Mouse (Mus musculus) heart, embryonic 10.5 days (tissue): ENCODE measurements around the gene Itih2. TPM values are rescaled to one million over a fixed set of nuclear protein-coding genes. Genes with fewer than 3 reads are reported as not detected.

ENCODE experiments used
- DNase-seq: peaks from one replicate; pipeline ENCODE4 v3.0.0-alpha.2; 2017; ENCODE audit warnings: low spot score
- H3K27ac ChIP-seq: fragments of 300-500 bp; sonication (generic); 2 replicates; pipeline ENCODE4 v1.5.1; 2016; ENCODE audit warnings: mild to moderate bottlenecking
- H3K27me3 ChIP-seq: fragments of 300-500 bp; sonication (generic); 2 replicates; pipeline ENCODE4 v1.6.1; 2016; ENCODE audit warnings: mild to moderate bottlenecking; ENCODE audit not compliant: poor library complexity, insufficient read depth, severe bottlenecking
- H3K36me3 ChIP-seq: fragments of 300-500 bp; sonication (generic); 2 replicates; pipeline ENCODE4 v1.6.1; 2016; ENCODE audit warnings: mild to moderate bottlenecking, moderate library complexity
- H3K4me1 ChIP-seq: fragments of 300-500 bp; sonication (generic); 2 replicates; pipeline ENCODE4 v1.6.1; 2016; ENCODE audit warnings: mild to moderate bottlenecking
- H3K4me3 ChIP-seq: fragments of 300-500 bp; sonication (generic); 2 replicates; pipeline ENCODE4 v1.5.1; 2016; ENCODE audit warnings: mild to moderate bottlenecking, moderate library complexity
- H3K9me3 ChIP-seq: fragments of 300-500 bp; sonication (generic); 2 replicates; pipeline ENCODE4 v1.6.1; 2016; ENCODE audit warnings: mild to moderate bottlenecking, moderate library complexity
- WGBS: fragments of 180-500 bp; shearing (Covaris S2); methylation state at CpG from one replicate; pipeline ENCODE4 v1.1.7; 2016; 5-methylcytosine and 5-hydroxymethylcytosine counted together
- polyA plus RNA-seq: library from polyadenylated mRNA; unstranded; fragments of >200 nt; fragmentation: Nextera tagmentation; extraction: Ambion mirVana; gene quantifications from 2 replicates; pipeline ENCODE4 v1.2.1, GENCODE M21; 2016

Itih2 gene
- polyA plus RNA-seq, 1 experiment from 2014 or later = 57.3 TPM

DNA sequence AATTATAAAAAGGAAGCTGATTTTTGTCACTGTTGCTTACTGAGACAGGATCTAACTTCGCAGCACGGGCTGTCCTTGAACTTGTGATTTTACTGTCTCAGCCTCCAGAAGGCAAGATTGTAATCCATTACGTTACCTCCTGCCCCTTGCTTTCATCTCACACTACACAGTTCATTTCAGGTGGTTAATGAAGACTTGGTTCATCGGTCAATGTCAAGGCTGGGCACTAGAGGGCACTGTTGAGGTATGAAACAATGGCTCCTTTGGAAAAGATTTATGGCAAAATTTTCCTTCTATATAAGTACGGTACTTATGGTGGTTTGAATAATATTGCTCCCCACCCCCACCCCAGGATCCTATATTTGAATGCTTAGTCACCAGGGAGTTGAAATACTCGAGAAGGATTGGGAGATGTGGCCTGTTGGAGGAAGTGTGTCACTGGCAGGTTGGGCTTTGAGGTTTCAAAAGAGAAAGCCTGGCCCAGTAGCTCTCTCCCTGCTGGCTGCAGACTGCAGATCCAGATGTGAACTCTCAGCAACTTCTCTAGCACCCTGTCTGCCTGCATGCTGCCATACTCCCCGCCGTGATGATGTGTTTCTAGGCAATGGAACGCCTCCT, 32.5 kb downstream of the Itih2 start:
- H3K36me3 ChIP-seq = no peaks in the 10 kb centered on the region
- H3K27ac ChIP-seq = no peak overlapping the region
- H3K4me3 ChIP-seq = no peak overlapping the region
- H3K9me3 ChIP-seq = no peaks in the 10 kb centered on the region
- H3K27me3 ChIP-seq = no peaks in the 10 kb centered on the region
- H3K4me1 ChIP-seq = peaks cover 3% of the 10 kb centered on the region; the same call in 1 of the 2 replicates
- DNase-seq = no peak
- WGBS = 38% methylated on average over 9 of the region's 9 CpGs

DNA sequence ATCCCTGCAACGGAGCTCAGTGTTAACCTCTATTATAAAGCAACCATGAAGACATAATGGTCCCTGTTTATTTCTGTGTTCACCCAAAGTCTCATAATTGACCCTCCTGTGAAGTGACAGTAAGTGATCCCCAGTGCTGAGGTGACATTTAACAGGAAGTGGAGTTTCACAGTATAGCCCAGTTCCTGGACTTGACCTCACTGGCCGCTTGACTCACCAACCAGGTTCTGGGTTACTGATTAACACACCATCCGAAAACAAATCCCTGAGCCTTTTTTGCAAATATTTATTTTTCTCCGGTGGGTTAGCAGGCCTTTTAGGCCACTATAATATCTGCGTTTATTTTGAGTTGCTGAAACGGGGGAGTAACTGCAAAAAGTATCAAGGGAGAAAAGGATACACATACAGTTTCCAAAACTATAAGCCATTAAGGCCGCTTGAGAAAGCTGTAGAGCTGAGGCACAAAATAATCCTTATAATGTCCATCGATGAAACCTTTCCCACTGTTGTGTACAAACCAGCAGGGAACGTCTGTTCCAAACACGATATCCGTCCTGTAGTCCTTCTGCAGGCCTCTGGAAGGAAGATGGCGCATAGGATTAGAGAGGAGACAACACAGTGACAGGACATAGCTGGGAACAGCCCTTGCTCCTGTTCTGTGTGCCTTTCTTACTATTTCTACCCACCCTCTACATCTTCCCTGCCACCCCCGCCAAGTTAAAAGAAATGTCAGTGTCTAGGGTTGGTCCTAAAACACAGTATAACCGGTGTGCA, 36.7 kb downstream of the Itih2 start:
- DNase-seq = no peak
- H3K4me1 ChIP-seq = no peaks in the 10 kb centered on the region
- no peaks in the 10 kb centered on the region for H3K27me3 ChIP-seq
- no peak overlapping the region for H3K4me3 ChIP-seq
- H3K9me3 ChIP-seq = no peaks in the 10 kb centered on the region
- 88% methylated on average over 14 of the region's 14 CpGs for WGBS
- peaks cover 34% of the 10 kb centered on the region for H3K36me3 ChIP-seq
- H3K27ac ChIP-seq = no peak overlapping the region

DNA sequence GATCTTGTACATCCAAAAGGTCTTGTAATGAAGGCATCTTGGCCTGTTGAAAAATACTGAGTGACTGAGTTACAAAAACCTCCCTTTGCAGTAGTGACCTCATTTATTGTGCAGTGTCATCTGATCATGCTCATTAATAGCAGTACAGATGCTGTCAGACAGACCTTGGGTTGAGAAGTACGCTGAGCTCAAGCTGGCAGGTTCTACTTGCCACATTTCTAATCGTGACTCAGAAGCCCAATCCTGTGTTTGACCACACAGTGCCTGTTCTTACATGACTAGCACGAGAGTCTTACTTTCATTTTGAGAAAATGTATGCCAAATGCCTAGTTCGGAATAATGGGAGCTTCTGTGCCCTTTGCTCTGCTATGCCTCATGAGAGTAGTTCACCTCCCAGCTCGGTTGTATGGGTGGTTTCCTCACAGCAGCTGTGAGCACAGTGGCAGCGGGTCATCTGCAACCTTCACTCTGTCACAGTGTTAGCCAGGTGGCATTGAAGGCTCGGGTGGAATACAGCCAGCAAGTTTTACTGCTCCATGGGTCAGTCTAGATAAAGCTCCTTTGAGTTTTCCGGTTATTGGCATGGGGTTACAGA, 43.8 kb downstream of the Itih2 start:
- Histone ChIP-seq H3K27ac (no peak overlapping the region), H3K36me3 (peaks cover 78% of the 10 kb centered on the region), H3K27me3 (no peaks in the 10 kb centered on the region), H3K4me1 (peaks cover 10% of the 10 kb centered on the region; the same call in 1 of the 2 replicates), H3K4me3 (no peak overlapping the region), H3K9me3 (no peaks in the 10 kb centered on the region)
- 89% methylated on average over 8 of the region's 8 CpGs for WGBS
- DNase-seq = no peak

DNA sequence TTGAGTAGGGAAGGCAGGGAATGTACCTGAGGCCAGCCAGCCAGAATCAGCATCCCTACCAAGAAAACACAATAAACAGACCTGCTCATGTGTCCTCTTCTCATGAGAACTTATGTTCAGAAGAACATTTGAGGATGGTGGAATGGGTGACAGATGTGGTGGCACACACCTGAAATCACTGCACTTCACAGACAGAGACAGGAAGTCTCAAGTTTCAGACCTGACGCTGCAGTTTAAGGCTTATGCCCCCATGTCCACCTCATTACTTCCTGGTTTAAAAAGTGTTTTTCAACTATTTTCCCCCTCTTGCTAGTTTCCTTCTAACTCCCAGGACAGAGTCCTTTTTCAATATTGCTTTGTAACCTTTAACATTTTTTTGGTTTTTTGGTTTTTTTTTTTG, 48.5 kb downstream of the Itih2 start:
- H3K27ac ChIP-seq = no peak overlapping the region
- no peak overlapping the region for H3K4me3 ChIP-seq
- WGBS = 81% methylated on average over 1 of the region's 1 CpGs
- H3K36me3 ChIP-seq = peaks cover 40% of the 10 kb centered on the region
- H3K4me1 ChIP-seq = peaks cover 31% of the 10 kb centered on the region
- no peaks in the 10 kb centered on the region for H3K9me3 ChIP-seq
- DNase-seq = no peak
- no peaks in the 10 kb centered on the region for H3K27me3 ChIP-seq

DNA sequence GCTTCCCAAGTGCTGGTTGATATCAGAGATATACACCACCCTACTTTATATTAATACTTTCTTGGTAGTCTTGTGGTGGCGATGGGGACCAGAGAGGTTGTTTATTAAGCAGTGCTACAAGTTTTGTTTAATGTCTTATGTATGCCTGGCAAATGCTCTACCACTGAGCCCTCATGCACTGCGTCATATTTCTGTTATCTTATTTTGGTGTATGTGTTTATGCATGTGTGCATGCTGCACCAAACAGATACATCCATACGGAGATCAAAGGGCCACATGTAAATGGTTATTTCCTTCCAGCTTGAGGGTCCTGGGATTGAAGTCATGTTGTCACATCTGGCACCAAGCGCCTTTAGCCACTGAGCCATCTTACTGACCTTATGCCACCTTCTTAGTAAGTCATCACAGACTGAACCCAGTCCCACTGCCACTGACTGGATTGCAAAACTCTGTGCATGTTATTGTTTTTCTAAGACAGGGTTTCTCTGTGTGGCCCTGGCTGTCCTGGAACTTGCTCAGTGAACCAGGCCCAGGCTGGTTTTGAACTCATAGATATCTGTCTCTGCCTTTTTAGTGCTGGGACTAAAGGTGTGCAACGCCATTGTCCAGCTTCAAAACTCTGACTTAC, 49.6 kb downstream of the Itih2 start:
- no peaks in the 10 kb centered on the region for H3K27me3 ChIP-seq
- WGBS = 89% methylated on average over 5 of the region's 5 CpGs
- H3K27ac ChIP-seq = peak overlapping the region; percentile 99; the same call in 1 of the 2 replicates
- H3K4me3 ChIP-seq = peak overlapping the region; percentile 94
- H3K4me1 ChIP-seq = peaks cover 35% of the 10 kb centered on the region
- no peaks in the 10 kb centered on the region for H3K9me3 ChIP-seq
- H3K36me3 ChIP-seq = peaks cover 28% of the 10 kb centered on the region
- DNase-seq = no peak

DNA sequence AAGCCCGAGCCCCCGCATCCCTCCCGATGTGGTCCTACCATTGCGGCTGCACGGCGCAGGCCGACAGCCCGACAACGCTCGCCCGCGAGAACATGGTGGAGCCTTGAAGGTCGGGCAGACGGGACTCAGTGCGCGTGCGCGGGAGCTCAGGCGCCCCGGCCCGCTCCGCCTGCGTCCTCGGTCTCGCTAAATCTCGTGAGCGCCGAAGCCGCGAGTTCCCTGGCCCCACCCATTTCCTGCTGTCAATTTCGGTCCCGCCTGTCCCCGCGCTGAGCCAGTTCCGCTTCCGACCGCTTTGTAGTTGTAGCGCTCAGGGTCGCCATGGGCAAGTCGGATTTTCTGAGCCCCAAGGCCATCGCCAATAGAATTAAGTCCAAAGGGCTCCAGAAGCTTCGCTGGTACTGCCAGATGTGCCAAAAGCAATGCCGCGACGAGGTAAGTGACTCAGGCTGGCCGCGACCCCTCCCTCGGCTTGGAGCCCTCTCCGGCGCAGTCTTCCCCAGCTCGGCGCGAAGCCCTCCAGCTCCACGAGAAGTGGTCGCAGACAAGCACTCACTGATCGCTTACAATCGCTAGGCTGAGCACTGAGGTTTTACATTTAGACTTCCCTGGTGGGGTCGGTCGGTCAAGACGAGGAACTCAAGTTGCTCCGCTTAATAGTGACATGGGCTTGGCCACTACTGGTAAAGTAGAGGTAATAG, 50.7 kb downstream of the Itih2 start, which contains the start of the genes Atp5c1 and Kin:
TSS of gene Atp5c1 (minus strand) at position 201 of the 701 bp plus-strand sequence.
TSS of gene Kin (plus strand) at position 284 of the 701 bp plus-strand sequence.
- H3K27me3 ChIP-seq = no peaks in the 10 kb centered on the region
- under 1% methylated on average over 61 of the region's 61 CpGs for WGBS
- H3K4me1 ChIP-seq = peaks cover 39% of the 10 kb centered on the region
- peak within 1 kb of the TSS; percentile 99 for H3K27ac ChIP-seq
- DNase-seq = peak; percentile 98
- H3K9me3 ChIP-seq = no peaks in the 10 kb centered on the region
- H3K36me3 ChIP-seq = peaks cover 27% of the 10 kb centered on the region
- H3K4me3 ChIP-seq = peak within 1 kb of the TSS; percentile 94

DNA sequence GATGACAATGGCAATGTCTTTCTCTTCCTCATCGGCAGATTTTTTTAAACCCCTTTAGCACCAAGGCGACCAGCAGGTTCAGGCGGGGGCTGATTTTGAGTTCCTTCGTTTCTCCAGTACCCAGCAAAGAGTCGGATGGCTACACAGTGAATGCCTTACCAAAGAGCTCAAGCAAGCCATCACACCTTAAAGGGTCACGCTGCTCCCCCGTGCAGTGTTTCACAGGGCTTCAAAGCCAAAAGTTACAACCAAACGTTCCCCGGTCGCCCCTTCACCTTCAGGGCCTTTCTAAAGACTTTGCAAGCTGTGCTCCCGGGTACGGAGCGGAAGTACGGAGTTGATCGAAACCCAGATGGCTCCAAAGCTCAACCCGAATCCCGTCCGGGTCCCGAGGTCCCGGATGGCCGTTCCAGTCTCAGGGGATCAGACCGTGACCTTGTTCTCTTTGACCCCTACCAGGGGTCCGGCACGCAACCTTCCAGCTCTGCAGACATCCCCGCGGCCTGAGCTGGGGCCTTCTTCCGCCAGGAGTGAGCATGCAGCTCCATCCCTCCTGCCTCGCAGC, 51.4 kb downstream of the Itih2 start:
- H3K27ac ChIP-seq = peak overlapping the region; percentile 99
- under 1% methylated on average over 28 of the region's 28 CpGs for WGBS
- no peaks in the 10 kb centered on the region for H3K9me3 ChIP-seq
- H3K27me3 ChIP-seq = no peaks in the 10 kb centered on the region
- H3K36me3 ChIP-seq = peaks cover 29% of the 10 kb centered on the region
- peak; percentile 78 for DNase-seq
- H3K4me3 ChIP-seq = peak overlapping the region; percentile 94
- H3K4me1 ChIP-seq = peaks cover 40% of the 10 kb centered on the region

DNA sequence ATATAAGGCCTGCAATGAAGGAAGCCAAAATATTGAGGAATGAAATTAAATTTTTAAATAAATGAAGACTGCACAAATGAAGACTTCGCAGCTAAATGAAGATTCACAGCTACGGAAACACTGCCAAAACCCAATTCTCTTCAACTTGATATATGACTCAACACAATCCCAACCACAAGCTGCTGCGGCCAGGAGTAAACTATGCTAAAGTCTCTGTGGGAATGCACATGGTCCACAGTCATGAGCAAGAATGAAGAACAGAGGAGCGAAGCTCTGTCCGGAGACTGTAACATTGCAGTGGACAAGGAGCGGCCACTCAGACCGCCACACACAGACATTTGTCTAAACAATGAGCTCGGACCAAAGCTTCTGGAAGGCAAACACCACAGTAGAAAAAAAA, 54.5 kb downstream of the Itih2 start:
- H3K36me3 ChIP-seq = peaks cover 35% of the 10 kb centered on the region
- DNase-seq = no peak
- peaks cover 52% of the 10 kb centered on the region for H3K4me1 ChIP-seq
- H3K27ac ChIP-seq = no peak overlapping the region
- H3K9me3 ChIP-seq = no peaks in the 10 kb centered on the region
- 90% methylated on average over 8 of the region's 8 CpGs for WGBS
- no peaks in the 10 kb centered on the region for H3K27me3 ChIP-seq
- no peak overlapping the region for H3K4me3 ChIP-seq

DNA sequence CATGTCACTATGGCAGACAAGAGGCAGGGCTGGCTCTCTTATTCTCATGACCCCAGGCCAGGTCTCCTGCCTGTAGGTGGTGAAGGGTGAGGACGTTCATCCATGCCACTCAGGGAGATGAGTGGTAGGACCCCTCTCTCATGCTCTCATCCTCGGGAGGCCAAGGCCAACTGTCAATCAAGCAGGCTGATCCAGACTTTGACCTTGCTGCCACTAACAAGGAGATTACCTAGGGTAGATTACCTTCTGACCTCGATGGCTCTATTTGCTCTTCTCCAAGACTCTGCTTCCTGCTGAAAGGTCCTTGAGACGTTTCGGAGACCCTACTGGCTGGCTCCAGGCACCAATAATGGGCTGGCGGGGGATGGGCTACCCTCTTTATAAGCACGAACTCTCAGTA, 56.7 kb downstream of the Itih2 start:
- no peak overlapping the region for H3K4me3 ChIP-seq
- DNase-seq = no peak
- WGBS = 64% methylated on average over 7 of the region's 7 CpGs
- no peaks in the 10 kb centered on the region for H3K27me3 ChIP-seq
- H3K36me3 ChIP-seq = peaks cover 48% of the 10 kb centered on the region
- no peak overlapping the region for H3K27ac ChIP-seq
- peaks cover 47% of the 10 kb centered on the region for H3K4me1 ChIP-seq
- H3K9me3 ChIP-seq = no peaks in the 10 kb centered on the region

DNA sequence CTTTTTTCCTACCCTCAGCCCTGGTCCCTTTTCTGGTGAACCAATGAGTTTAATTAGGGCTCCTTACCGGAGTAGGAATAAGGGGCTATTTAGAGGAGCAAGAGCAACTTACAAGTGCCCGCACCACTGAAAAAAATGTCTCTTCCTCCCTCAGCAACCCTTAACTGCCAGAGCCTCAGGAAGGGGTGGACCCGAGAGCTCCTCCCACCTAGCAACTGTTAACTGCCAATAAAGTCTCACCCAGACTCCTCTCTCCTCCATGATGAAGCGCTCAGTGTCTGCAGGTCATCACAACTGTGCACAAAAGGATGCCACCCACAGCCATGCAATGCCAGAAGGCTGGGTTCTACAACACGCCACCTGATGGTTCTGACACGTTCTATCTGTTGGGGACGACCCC, 59.4 kb downstream of the Itih2 start:
- peaks cover 73% of the 10 kb centered on the region for H3K36me3 ChIP-seq
- no peaks in the 10 kb centered on the region for H3K27me3 ChIP-seq
- no peaks in the 10 kb centered on the region for H3K9me3 ChIP-seq
- no peak for DNase-seq
- no peak overlapping the region for H3K4me3 ChIP-seq
- WGBS = 84% methylated on average over 7 of the region's 7 CpGs
- peaks cover 28% of the 10 kb centered on the region for H3K4me1 ChIP-seq
- H3K27ac ChIP-seq = no peak overlapping the region

DNA sequence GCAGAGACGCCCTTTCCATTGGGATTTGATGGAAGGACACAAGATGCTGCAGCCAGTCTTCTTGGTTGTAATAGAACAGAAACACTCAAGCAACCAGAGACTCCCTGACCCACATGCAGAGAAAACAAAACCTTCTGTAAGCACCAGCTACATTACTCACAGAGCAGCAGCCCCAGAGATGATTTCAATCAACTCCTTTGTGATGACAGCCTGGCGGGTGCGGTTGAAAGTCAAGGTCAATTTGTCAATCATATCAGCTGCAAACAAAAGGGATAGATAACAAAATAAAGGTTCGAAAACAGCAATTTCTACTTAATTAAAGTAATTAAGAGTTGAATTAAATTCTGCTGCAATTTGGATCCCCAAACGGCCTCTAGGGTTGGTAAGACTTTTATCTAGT, 72.4 kb downstream of the Itih2 start:
- Histone ChIP-seq H3K36me3 (peaks cover 96% of the 10 kb centered on the region), H3K27ac (no peak overlapping the region), H3K9me3 (no peaks in the 10 kb centered on the region), H3K4me1 (no peaks in the 10 kb centered on the region), H3K27me3 (no peaks in the 10 kb centered on the region), H3K4me3 (no peak overlapping the region)
- no peak for DNase-seq
- WGBS = 87% methylated on average over 5 of the region's 5 CpGs

DNA sequence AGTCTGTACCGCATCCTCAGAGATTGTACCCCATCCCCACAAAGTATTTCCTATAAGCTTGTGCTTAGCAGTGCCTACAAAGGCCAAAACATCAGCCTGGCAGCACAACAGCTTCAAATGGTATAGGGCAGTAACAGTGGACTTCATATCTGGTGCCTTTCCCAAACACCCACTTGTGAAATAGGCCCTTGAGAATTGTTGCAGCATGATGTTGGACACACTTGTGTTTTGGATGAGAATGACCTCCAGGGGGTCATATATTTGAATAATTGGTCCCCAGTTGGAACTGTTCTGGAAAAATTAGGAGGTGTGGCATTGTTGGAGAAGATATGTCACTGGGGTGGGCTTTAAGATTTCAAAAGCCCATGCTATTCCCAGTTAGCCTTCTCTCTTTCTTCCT, 79.2 kb downstream of the Itih2 start:
- no peak for DNase-seq
- WGBS = 89% methylated on average over 1 of the region's 1 CpGs
- H3K9me3 ChIP-seq = no peaks in the 10 kb centered on the region

More for the DNA sequence above, 79.2 kb downstream of the Itih2 start:
- Histone ChIP-seq H3K4me3 (no peak overlapping the region), H3K27ac (no peak overlapping the region), H3K36me3 (peaks cover 33% of the 10 kb centered on the region), H3K27me3 (no peaks in the 10 kb centered on the region), H3K4me1 (peaks cover 11% of the 10 kb centered on the region)
